Mouse (Mus musculus): ENCODE results near the gene Cchcr1.
"Not testable (repeated sequence)": the region's sequence is repeated elsewhere in the genome, so short reads cannot be mapped to it uniquely, and the experiment has no call there.

Cchcr1 gene

DNA sequence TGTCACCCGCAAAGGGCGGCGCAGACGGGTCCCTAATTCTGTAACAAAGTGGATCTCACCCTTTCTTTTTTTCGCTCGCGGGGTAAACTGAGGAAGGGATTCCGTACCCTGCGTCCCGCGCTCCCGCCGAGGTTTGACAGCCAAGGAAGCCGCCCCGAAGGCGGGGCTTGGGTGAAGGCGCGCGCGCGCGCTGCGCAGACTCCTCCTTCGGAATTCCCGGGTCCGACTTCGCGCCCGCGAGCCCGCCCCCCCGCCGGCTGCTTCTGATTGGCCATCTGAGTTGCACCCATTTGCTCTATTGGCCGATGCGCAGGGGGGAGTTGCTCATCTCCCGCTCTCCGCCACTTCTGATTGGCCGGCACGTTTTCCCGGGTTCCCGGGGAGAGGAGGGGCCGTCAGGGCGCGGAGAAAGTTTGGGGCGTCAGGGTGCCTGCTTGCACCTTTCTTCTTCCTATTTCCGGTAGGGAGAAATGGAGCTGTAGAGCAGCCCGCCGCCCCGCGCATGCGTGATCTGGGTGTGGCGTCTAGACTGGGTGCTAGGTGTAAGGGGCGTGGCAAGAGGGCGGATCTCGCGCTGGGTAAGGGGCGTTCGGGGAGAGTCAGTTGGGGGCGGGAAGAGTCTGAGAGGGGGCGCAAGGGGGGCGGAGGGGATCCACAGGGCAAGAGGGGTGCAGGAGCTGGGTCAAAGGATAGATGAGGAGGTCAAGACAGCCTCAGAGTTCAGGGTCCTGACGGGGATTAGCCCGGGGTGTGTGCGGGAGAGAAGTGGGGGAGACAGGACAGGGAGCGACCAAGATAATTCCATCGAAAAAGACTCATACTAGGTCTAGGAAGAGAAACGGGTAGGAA is at the start of gene Cchcr1, which contains the start of gene Tcf19:
Gene Cchcr1, plus strand, starts transcription at position 449 of the 849 bp plus-strand sequence.
Gene Tcf19, minus strand, starts transcription at position 173 of the 849 bp plus-strand sequence.
- DNase-seq = peak; percentile 95 to 99

DNA sequence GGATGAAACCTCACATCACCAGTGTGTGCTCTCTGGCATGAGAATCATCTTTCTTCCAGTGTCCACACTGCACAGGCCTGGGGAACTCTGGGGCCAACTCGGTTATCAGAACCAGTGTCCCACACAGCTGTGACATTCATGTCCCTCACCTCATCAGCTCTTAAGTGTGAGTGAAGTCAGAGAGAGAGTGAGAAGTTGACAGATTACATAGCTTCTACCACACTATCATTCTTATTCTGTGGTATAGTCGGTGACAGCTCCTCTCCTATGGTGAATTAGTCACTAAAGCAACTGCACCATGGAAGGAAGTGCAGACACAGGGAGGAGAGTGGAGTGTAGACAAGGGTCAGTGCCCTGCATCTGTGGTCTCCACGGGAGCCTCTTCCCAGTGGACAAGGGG is 48.0 kb upstream of the Cchcr1 start:
- DNase-seq = not testable (repeated sequence)

DNA sequence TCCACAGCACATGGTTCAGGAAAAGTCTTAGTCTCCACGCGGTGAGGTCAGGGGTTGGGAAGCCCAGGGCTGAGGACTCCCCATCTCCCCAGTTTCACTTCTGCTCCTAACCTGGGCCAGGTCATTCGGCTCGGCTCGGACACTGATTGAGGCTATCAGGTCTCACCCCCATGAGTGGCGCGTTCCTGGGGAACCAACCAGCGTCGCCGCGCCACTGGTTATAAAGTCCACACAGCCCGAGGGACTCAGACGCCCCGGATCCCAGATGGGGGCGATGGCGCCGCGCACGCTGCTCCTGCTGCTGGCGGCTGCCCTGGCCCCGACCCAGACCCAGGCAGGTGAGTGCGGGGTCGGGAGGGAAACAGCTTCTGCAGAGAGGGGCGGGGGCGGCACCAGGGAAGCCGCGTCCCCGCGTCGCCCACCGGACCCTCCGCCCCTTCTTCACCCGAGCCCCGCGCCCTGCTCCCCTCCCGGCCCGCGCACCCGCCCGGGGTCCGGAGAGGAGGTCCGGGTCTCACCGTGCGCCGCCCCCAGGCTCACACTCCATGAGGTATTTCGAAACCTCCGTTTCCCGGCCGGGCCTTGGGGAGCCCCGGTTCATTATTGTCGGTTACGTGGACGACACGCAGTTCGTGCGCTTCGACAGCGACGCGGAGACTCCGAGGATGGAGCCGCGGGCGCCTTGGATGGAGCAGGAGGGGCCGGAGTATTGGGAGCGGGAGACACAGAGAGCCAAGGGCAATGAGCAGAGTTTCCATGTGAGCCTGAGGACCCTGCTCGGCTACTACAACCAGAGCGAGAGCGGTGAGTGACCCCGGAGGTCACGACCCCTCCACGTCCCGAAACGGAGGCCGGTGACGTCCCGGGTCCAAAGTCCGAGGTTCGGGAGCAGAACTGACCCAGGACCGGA is 46.8 kb upstream of the Cchcr1 start, which contains the start of gene H2-Q10:
Gene H2-Q10, plus strand, starts transcription at position 248 of the 910 bp plus-strand sequence.
- DNase-seq = no peak

DNA sequence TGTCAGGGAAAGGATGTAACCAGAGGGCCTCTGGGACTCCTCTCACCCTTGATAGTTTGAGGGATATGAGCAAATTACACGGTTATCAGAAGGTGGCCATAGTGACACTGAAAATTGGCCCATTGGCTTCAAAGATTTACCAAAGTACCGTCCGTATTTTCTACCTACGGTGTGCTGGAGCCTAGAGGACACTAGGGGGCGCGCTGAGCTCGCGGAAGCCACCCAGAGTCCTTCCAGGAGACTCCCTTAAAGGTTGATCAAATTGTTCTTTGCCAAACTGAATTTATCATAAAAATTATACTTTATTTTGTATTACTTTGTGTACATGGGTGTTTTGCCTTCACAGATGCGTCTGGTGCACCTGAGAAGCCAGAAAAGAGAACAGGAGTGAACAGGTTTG is 32.8 kb upstream of the Cchcr1 start:
- peak; percentile 59 to 76 for DNase-seq

DNA sequence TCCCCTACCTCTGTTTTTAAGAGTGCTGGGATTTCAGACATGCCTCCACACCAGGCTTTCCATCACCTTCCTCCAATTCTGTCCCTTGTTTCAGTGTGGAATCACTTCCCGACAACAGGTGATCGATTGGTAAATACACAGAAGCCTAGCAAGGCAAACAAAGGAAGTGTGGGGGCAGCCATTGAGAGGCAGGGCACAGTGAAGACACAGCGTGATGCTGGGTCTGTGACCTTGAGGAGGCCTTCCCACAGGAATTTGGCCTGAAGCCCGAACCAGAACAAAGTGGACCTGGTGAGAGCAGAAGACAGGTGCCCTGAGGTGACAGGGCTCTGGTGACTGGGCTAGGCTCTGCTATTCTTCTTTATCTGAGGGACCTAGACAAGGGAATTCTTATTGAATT is 31.2 kb upstream of the Cchcr1 start:
- no peak for DNase-seq

DNA sequence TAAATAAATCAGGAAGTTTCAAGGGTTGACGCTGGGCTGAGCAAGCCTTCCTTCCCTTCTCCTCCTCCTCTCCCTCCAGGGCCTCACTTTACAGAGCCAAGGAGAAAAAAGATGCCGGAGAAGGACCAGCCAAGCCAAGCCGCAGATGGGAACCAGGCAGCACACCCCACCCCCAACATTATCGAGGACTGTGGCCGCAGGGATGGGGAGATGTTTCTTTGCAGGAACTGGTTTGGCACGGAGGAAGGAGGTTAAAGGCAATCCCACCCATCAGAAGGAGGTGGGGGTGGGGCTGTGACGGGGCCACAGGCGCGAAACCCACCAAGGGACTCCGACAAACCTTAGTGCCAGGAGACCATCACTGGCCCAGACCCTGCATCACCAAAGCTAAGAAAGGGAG is 30.2 kb upstream of the Cchcr1 start:
- DNase-seq = no peak

GRCm38 (mm10) chr17:35488041-35488440 is 28.9 kb upstream of the Cchcr1 start:
- DNase-seq = no peak

- no peak for DNase-seq
Measured at GRCm38 (mm10) chr17:35490320-35490719, 26.6 kb upstream of the Cchcr1 start.

DNA sequence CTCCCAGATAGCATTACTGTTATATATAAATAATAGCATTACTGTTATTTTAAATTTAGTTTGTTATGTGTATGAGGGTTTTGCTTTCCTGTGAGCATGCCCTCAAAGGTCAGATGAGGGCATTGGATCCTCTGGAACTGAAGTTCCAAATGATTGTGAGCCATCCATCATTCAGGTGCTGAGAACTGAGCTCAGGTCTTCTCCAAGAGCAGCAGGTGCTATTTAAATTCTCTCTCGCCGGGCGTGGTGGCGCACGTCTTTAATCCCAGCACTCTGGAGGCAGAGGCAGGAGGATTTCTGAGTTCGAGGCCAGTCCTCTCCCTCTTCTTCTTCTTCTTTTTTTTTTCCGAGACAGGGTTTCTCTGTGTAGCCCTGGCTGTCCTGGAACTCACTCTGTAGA is 19.8 kb upstream of the Cchcr1 start:
- no peak for DNase-seq

GRCm38 (mm10) chr17:35502226-35502625 is 14.7 kb upstream of the Cchcr1 start:
- no peak for DNase-seq

DNA sequence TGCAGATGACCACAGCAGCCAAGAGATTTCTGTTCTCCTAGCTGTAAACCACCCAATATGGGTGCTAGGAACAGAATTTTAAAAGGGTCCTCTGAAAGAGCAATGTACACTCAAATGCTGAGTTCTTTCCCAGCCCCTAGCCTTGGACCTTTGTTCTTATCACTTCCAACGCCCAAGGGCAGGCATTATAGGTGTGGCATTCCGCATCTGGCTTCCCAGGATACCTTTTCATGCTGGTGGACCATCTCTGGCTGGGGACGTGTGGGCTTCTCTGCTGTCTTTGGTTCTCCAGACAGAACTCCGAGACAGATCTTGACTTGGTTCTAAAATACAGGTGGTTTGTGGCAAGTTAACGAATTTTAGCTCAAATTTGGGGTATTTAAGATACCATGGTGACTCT is 14.1 kb upstream of the Cchcr1 start:
- DNase-seq = no peak

- no peak for DNase-seq
Measured at GRCm38 (mm10) chr17:35503849-35504248, 13.1 kb upstream of the Cchcr1 start.

GRCm38 (mm10) chr17:35504628-35505481 is 12.0 kb upstream of the Cchcr1 start:
- no peak for DNase-seq

- DNase-seq = no peak
Measured at GRCm38 (mm10) chr17:35505776-35506175, 11.1 kb upstream of the Cchcr1 start, which contains the start of gene Pou5f1. Gene Pou5f1 (plus strand): TSS chr17:35506018.

- no peak for DNase-seq
Measured at GRCm38 (mm10) chr17:35506881-35507280, 10.0 kb upstream of the Cchcr1 start.

DNA sequence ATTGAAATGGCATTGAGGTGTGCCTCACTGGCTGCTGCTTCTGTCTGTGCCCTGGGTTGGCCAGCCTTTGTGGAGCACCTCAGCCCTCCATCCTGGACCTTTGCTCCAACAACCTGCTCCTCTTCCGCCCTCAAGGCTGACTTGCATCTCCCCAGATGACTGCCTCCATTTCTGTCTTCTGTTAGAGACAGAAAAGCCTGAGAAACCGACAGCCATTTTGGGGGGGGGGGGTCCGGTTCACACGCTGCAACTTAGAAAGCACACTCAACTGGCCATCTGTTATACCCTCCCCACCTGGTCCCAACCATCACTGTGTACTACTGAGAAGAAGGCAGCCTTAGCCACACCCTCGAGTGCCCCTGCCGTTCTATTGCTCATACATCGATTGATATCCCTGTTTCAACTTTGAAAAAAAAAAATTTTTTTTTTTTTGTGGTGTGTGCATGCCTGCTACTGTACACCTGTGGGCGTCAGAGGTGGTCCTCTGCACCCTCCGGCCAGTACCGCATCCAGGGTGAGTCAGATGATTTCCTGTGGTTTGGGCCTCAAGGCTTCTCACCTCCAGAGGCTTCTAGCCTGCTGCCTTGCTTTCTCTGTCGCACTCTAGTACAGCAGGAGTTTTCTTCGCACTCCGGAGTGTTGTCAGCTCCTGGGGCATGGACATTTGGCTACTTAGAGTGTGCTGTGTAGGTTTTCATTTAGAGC is 9.2 kb upstream of the Cchcr1 start:
- DNase-seq = no peak

DNA sequence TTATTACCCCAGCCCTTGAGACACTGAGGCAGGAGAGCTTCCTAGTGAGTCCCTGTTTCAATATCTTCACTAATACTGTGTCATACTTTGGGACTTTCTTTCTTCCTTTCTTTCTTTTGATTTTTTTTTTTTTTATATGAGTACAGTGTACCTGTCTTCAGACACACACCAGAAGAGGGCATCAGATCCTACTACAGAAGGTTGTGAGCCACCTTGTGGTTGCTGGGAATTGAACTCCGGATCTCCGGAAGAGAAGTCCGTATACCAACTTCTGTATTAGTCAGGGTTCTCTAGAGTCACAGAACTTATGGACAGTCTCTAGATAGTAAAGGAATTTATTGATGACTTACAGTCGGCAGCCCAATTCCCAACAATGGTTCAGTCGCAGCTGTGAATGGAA is 8.6 kb upstream of the Cchcr1 start:
- not testable (repeated sequence) for DNase-seq

DNA sequence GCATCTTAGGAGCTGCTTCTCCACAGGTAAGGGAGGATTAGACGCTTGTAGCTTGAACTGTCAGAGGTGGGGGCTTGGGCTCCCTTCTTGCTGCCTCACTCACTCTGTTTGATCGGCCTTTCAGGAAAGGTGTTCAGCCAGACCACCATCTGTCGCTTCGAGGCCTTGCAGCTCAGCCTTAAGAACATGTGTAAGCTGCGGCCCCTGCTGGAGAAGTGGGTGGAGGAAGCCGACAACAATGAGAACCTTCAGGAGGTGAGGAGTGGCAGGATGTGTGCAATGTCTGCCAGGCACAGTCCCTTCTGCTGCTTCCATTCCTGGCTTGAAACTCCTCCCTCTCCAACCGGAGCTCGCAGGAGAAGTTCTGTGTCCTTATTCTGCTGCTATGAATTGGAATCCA is 7.6 kb upstream of the Cchcr1 start:
- DNase-seq = no peak

- peak in 1 of 2 experiments; percentile 36 for DNase-seq
Measured at GRCm38 (mm10) chr17:35512916-35513626, 3.8 kb upstream of the Cchcr1 start.

GRCm38 (mm10) chr17:35513886-35514285 is 3.0 kb upstream of the Cchcr1 start:
- DNase-seq = peak; percentile 69 to 82

- no peak for DNase-seq
Measured at GRCm38 (mm10) chr17:35514756-35515155, 2.1 kb upstream of the Cchcr1 start.

Data from cerebellum, postnatal 25 days (tissue).